Mouse (Mus musculus) thymus, postnatal 36 days (tissue): ENCODE data around the gene Spock1.

ENCODE experiments used
- DNase-seq, 2 experiments: peaks; one replicate each; pipeline ENCODE4 v3.0.0; 2022; ENCODE audit warnings: mixed read lengths in 2 of 2

Spock1 gene

GRCm38 (mm10) chr13:57858491-57858890 is 49.6 kb downstream of the Spock1 start:
- no peak for DNase-seq

DNA sequence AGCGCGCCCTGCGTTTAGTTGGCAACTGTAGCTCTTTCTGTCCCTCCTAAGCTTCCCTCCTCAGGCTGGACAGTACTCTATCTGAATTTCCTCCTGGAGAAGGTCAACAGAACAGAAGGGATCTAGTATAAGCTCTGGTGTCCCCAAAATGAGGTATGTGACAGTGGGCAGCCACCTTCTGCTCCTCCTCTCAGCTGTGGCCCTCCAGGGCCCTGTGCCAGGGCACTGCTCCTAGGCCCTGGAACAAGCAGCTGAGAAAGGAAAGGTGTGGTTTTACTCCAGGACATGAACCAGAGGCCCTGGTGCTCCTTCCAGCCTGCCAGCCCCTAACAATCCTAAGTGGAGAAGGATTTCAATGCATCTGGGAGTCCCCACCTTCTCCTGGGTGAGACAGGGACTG is 51.1 kb downstream of the Spock1 start:
- no peak for DNase-seq

DNA sequence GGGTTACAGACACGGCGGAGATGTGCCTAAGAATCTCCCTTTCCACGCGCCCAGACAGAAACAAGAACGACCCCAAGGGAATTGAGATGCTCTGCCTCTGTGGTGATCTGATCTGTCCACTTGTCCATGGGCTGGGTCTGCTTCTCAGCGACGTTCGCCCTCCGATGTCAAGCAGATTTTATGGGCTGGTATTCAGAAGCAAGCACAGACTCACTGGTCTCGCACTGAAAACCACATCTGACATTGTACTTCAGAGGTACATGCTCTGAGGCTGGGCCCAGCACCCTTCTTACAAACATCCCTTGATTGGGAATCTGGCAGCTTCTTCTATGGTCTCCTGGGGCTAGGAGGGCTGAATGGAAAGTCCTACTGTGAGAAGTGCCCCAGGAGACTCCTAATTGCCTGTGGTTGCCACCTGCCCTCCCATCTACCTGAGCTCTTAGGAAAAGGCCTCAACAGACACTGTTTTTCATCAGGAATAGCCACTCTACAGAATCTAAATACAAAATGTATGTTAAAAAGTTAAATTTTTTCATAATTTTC is 51.8 kb downstream of the Spock1 start:
- no peak for DNase-seq

DNA sequence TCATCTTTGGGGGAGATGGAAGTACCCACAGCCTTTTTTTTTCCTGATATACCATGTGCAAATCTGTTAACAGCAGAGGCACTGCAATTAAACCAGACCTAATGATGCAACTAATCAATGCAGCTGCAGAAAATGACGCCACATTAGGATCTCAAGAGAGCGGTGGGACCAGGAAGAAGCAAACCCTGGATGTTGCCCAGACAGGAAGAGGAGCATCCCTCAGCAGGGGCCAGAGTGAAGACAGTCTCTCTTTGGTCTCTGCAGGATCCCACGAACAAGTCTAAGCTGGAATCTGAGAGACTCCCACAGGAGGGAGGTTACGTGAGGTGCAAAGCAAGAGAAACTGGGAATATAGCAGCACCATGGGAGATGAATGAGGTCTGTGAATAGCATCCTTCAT is 52.4 kb downstream of the Spock1 start:
- DNase-seq: no peak

- DNase-seq: no peak
These were observed 53.7 kb downstream of the Spock1 start for GRCm38 (mm10) chr13:57854416-57854815.

GRCm38 (mm10) chr13:57853621-57854020 is 54.5 kb downstream of the Spock1 start:
- DNase-seq: no peak

DNA sequence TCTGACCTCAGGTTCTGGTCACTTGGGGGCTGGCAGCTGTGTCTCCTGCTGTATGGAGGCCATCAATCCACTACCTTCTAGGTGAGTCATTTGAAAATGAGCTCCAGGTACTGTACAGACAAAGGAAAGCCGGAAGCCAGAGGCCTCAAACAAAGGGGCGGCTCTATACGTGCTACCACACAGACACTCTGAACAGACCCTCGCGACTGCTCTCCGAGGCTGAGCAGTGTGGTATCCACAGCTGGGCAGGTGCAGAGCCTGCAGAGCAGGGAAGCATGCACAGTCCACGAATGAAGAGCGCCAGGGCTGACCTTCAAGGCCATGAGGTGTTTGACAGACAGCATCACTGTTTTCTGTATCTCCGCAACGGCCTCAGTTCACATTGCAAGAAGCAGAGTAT is 55.0 kb downstream of the Spock1 start:
- DNase-seq: no peak

GRCm38 (mm10) chr13:57848931-57849330 is 59.2 kb downstream of the Spock1 start:
- DNase-seq: no peak

DNA sequence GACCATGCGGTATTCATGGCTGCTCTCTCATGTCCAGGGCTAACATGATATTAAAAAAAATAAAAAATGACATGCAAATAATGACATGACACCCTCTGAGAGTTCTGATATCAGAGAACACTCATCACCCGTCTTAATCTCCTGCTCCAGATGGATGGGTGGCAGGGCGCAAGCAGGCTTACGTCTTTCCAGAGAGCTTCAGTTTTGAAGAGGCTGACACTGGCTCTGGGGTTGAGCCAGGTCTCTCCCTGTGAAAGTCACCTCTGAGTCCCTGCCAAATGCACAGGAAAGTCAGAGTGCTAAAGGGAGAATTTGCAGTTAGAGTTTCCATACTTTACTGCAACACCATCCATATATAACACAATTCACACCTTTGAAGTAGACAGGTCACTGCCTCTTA is 61.0 kb downstream of the Spock1 start:
- no peak for DNase-seq

- no peak for DNase-seq
These were observed 61.7 kb downstream of the Spock1 start for GRCm38 (mm10) chr13:57846468-57846867.

DNA sequence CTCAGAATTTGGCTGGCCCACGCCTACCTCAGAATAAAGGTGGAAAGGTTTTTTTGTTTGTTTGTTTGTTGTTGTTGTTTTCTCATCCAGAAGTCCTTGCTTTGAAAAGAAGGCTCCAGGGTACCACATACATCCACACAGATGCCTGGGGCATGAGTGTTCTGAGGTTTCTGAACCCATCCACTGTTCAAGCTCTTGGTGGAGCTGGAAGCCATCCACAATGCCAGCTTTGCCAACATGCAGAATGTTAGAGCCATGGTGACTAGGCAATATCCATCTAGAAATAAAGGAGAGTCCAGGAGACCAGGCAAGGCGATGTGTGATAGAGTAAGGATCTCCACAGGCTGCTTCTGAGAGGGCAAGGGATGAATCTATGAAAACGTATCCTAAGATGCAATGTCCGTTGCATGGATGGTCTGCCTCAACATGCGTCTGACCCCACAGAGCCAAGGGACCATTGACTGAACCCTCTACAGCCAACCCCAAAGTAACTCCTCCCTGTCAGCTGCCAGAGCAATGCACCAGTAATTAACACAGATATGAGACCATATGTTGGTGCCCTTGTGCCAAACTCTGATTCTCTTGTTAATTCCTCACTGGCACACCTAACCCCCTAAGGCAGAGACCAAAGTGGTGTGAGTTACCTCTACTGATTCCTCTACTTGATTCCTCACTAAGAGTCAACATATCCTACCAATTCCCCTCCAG is 66.8 kb downstream of the Spock1 start:
- DNase-seq: no peak

- no peak for DNase-seq
These were observed 70.3 kb downstream of the Spock1 start for GRCm38 (mm10) chr13:57837691-57838437.

DNA sequence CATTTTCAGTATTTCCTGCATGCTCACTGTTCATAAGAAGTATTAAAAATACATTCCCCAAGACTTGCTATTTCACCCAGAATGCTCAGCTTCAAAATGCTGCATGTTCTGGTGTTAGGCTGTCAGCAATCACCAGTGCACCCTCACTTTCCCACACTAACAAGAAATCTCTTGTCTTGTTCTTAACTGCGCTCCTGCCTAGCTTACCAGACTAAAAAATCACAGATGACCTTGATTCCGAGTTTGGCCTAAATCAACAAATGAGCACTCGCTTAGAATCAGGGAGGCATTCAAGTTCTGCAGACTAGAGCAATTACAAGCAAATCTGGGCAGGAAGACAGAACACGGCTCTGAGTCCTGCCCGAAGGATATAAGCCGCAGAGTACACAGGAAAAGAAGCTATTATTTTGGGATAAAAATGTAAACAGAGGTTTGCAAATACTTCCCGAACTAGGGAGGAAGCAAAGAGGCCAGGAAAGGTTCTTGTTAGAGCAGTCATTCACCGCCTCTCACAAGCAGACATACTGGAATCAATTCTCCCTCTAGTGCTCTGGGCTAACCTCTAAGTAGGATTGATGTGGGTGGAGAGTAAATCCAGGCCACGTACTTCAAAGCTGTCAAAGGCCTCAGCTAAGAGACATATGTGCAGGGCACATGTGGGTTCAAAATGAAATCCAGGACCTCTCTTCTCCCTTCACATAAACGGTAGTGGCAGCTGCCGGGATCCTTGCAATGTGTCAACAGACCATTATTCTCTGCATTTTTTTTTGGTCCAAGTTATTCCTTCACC is 76.6 kb downstream of the Spock1 start:
- no peak for DNase-seq

DNA sequence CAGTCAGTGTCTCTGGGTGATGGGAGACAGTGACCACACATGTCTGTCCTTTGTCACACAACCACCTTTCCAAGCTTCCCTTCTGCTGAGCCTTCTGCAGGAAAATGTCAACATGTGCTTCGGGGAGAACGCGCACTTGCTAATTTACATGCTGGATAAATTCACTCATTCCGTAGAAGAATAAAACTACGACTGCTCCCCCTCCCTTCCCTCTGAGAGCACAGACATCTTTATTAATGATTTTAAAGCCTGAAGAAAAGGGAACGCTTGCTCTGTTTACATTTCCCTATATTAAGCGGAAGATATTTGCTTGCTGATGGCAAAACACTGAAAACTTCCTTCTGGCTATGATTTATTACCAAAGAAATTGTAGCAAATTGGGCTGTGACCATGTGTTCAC is 77.2 kb downstream of the Spock1 start:
- no peak for DNase-seq

- no peak for DNase-seq
These were observed 78.0 kb downstream of the Spock1 start for GRCm38 (mm10) chr13:57830091-57830490.

DNA sequence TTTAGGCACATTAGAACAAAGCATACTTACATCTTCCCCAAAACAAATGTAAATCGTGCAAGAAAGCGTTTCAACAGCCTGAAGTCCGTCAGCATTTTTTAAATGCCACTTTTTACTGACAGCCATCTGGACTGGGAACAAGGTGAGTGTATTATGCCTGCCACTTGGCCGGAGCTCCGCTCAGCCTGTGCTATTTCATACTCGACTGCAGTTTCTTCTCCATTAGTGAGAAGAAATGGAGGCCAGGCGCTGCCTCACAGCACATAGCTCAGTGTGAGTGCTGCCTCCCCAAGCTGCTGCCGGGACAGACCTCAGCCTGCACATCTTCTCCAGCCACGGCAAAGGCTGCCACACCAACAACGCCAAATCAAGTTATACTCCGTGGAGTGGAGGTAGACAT is 91.9 kb downstream of the Spock1 start:
- DNase-seq: no peak

- no peak for DNase-seq
These were observed 95.5 kb downstream of the Spock1 start for GRCm38 (mm10) chr13:57812643-57813042.

DNA sequence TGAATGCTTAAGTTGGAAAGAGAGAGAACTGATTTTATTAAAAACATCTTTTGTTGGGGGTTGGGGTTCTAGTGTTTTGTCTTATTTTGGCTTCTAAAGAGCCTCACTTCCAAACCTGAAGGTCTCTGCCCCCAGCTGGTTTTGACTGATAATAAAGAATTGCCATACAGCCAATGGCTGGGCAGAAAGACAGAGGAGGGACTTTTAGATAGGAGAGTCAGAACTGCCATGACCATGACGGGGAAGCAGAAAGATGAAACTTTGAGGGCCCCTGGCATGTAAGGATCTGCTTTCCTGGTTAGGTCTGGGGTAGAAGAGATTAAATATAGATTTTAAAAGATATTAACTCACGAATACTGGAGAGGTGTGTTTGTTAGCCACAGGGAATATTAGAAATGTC is 96.9 kb downstream of the Spock1 start:
- no peak for DNase-seq

DNA sequence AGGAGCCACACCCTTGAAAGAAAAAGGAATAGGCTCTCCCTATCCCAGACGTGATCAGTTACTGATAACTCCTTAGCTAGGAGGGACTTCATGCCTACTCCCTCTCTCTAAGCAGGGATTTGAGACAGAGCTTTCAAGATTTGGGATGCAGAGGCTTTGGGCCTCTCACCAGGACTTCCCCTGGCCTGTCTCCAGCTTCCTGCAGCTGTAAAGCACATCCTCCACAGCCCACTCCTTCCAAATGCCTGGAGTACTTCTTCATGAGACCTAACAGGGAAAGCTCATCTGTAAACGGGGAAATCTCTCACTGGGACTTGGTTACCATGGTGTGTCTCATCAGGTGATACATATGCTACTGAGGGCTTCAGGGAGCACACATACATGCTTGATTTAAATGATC is 97.3 kb downstream of the Spock1 start:
- DNase-seq: no peak

GRCm38 (mm10) chr13:57810083-57810482 is 98.0 kb downstream of the Spock1 start:
- no peak for DNase-seq

GRCm38 (mm10) chr13:57809603-57810002 is 98.5 kb downstream of the Spock1 start:
- DNase-seq: no peak

DNA sequence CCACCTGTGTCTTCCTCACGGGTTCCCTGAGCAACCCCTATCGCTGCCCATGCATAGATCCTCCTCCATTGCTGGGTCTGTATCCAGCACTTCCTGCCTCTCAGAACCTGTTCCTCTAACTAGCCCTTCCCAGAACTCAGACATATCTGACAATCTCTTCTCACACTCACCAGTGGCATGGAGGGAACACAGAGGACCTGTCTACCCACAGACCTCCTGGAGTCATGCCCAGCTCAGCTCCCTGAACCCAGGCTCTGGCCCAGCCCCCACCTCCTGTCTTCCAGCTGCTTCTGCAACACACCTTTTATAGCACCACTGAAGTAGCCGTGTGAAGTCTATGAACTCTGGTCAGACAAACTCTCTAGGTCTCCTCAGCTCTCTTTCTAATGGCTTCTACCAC is 101.3 kb downstream of the Spock1 start:
- no peak for DNase-seq

DNA sequence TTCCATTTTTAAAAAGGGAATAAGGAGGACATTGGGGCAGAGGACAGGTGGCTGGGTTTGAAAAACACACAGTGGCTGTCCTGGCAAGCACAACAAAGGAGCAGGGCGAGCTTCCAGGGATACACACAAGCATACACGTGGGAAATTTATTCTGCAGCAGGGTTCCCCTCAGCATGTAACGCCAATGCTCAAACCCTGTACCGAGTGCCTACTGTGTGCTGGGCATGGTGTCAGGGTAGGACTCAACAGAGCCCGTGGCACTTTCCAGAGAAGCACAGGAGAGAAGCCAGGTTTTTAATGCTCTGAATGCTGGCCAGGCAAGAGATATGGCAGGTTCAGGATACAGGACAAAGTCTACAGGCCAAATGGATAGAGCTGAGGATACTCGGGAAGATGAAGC is 101.8 kb downstream of the Spock1 start:
- no peak for DNase-seq

DNA sequence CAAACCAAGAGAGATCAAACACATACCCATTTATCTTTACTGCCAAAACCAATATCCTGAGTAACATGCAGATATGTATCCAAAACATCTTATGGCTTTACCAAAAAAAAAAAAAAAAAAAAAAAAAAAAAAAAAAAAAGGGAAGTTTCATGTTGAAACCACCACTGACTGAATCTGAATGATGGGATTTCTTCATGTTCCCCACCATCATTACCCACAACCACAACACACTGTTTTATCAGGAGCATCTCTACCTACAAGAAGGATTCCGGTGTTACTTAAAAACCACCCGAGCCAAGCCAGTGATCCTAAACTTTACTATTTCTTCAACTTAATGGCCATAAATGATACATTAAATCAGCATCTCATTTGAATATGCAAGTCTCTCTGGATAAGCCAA is 109.5 kb downstream of the Spock1 start:
- DNase-seq: no peak
